Mouse (Mus musculus) heart, adult 2 months (tissue): ENCODE data around the gene Pknox2.

ENCODE experiments used
- CTCF ChIP-seq: fragments of 200-600 bp; IDR thresholded peaks from 2 replicates; pipeline ENCODE4 v1.8.1; 2022; ENCODE audit warnings: antibody characterized with exemption, mild to moderate bottlenecking, moderate library complexity
- POLR2A ChIP-seq: fragments of 200-500 bp; IDR thresholded peaks from 2 replicates; pipeline ENCODE4 v1.6.1; 2011; ENCODE audit warnings: mild to moderate bottlenecking, low read depth, low read length, control low read depth; ENCODE audit not compliant: insufficient read depth

- TF ChIP-seq CTCF = no peak
- no peak for TF ChIP-seq POLR2A
Measured at GRCm38 (mm10) chr9:37082246-37082645, 65.0 kb downstream of the Pknox2 start.
